In genomic region chr6:42309816-42310378, GRCm38 (mm10) we compare ENCODE assay signal across 9 mouse cellular contexts. TPM values are rescaled to one million over a fixed set of nuclear protein-coding genes. Genes with fewer than 3 reads are reported as not detected.
DNase-seq lines count a peak whose midpoint lies in the region; ATAC-seq and TF ChIP-seq lines count a peak whose summit lies in the region.
"Had no signal": no experiment of that assay in that cellular context is flagged by ENCODE, and none has a peak within 500 bp of the region (broad histone marks: within the 10 kb centered on the region; RNA-seq: fewer than 3 reads in every experiment).

No protein-coding gene starts in this region.

- no peaks in the 10 kb centered on the region for H3K79me2 ChIP-seq in MEL (ENCODE audit: control insufficient read depth, insufficient read depth, low read length, poor library complexity)

- no peak overlapping the region for H3K4me3 ChIP-seq in liver, postnatal 0 days (ENCODE audit: low read depth, low read length)
- H3K4me3 ChIP-seq in MEL (ENCODE audit: control insufficient read depth in 1 of 2, insufficient read depth in 1 of 2, low read depth in 2 of 2, low read length in 2 of 2), result no peak overlapping the region
- no peak overlapping the region for H3K4me3 ChIP-seq in intestine, embryonic 15.5 days (replicated peaks)
- H3K4me3 ChIP-seq in neural tube, embryonic 15.5 days (replicated peaks), result no peak overlapping the region
- H3K4me3 ChIP-seq: liver, embryonic 15.5 days had no signal

- H3K4me2 ChIP-seq in liver, postnatal 0 days (ENCODE audit: low read depth, low read length), result no peak overlapping the region
- H3K4me2 ChIP-seq in intestine, embryonic 15.5 days (replicated peaks), result no peak overlapping the region
- H3K4me2 ChIP-seq in neural tube, embryonic 15.5 days, result no peak overlapping the region
- H3K4me2 ChIP-seq: liver, embryonic 15.5 days had no signal

- peak; percentile 47 for TF ChIP-seq CTCF in liver, postnatal 0 days (IDR thresholded peaks at IDR 0.05; ENCODE audit: low read depth)
- peak in 2 of 3 experiments; percentile 14 to 25; a peak in 3 of 6 replicates for TF ChIP-seq CTCF in MEL (IDR thresholded peaks at IDR 0.05 in 2 of 3, conservative IDR thresholded peaks at IDR 0.05 in 1 of 3; ENCODE audit: control insufficient read depth in 1 of 3, insufficient read depth in 1 of 3, low read depth in 2 of 3, low read length in 3 of 3, poor library complexity in 1 of 3, severe bottlenecking in 1 of 3)

- H3K9ac ChIP-seq in liver, postnatal 0 days (replicated peaks), result no peak overlapping the region
- no peak overlapping the region for H3K9ac ChIP-seq in MEL (ENCODE audit: control insufficient read depth, low read depth, low read length, poor library complexity, severe bottlenecking)
- H3K9ac ChIP-seq in intestine, embryonic 15.5 days, result no peak overlapping the region
- no peak overlapping the region for H3K9ac ChIP-seq in neural tube, embryonic 15.5 days (replicated peaks)
- H3K9ac ChIP-seq: liver, embryonic 15.5 days had no signal

- no peak for TF ChIP-seq POLR2A in MEL (IDR thresholded peaks at IDR 0.05; ENCODE audit: control insufficient read depth in 1 of 2, insufficient read depth in 1 of 2, low read depth in 1 of 2, low read length in 2 of 2, poor library complexity in 1 of 2)

- TF ChIP-seq EP300 in liver, postnatal 0 days (IDR thresholded peaks at IDR 0.05; ENCODE audit: low read depth), result no peak
- TF ChIP-seq EP300 in MEL (IDR thresholded peaks at IDR 0.05; ENCODE audit: low read depth in 1 of 2, low read length in 2 of 2), result no peak

- no peaks in the 10 kb centered on the region for H3K36me3 ChIP-seq in liver, postnatal 0 days (replicated peaks; ENCODE audit: insufficient read depth, low read length)
- H3K36me3 ChIP-seq in MEL (ENCODE audit: control insufficient read depth in 1 of 2, insufficient read depth in 2 of 2, low read length in 2 of 2), result peaks cover 0 to 16% of the 10 kb centered on the region in 2 experiments; a peak in 2 of 4 replicates
- H3K36me3 ChIP-seq in intestine, embryonic 15.5 days, result no peaks in the 10 kb centered on the region
- peaks cover 29% of the 10 kb centered on the region for H3K36me3 ChIP-seq in neural tube, embryonic 15.5 days
- H3K36me3 ChIP-seq: liver, embryonic 15.5 days had no signal

- DNase-seq in frontal cortex, postnatal 14 days (ENCODE audit: low spot score in 2 of 2), result no peak
- DNase-seq in liver, postnatal 0 days, result no peak
- no peak for DNase-seq in liver
- no peak for DNase-seq in MEL (ENCODE audit: low read depth, low spot score)
- DNase-seq in right cerebral cortex, postnatal 10 days (ENCODE audit: low spot score in 2 of 2), result no peak

- H3K4me1 ChIP-seq in liver, postnatal 0 days (ENCODE audit: insufficient read depth), result no peaks in the 10 kb centered on the region
- peaks cover 3 to 11% of the 10 kb centered on the region in 2 experiments; a peak in 3 of 4 replicates for H3K4me1 ChIP-seq in MEL (ENCODE audit: control insufficient read depth in 1 of 2, insufficient read depth in 2 of 2, low read length in 2 of 2)
- H3K4me1 ChIP-seq in intestine, embryonic 15.5 days (replicated peaks), result no peaks in the 10 kb centered on the region
- no peaks in the 10 kb centered on the region for H3K4me1 ChIP-seq in neural tube, embryonic 15.5 days
- H3K4me1 ChIP-seq: liver, embryonic 15.5 days had no signal

- WGBS in liver, postnatal 0 days (ENCODE audit: insufficient replicate concordance), result 37% methylated on average over 8 of the region's 8 CpGs
- 46% methylated on average over 8 of the region's 8 CpGs for WGBS in intestine, embryonic 15.5 days
- WGBS in neural tube, embryonic 15.5 days, result 47% methylated on average over 8 of the region's 8 CpGs

- H3K9me3 ChIP-seq in liver, postnatal 0 days (ENCODE audit: low read length), result no peaks in the 10 kb centered on the region
- H3K9me3 ChIP-seq in MEL (replicated peaks; ENCODE audit: insufficient read depth, low read length), result no peaks in the 10 kb centered on the region
- no peaks in the 10 kb centered on the region for H3K9me3 ChIP-seq in intestine, embryonic 15.5 days
- no peaks in the 10 kb centered on the region for H3K9me3 ChIP-seq in neural tube, embryonic 15.5 days (replicated peaks)
- H3K9me3 ChIP-seq: liver, embryonic 15.5 days had no signal

- H3K27ac ChIP-seq in liver, postnatal 0 days (ENCODE audit: low read depth), result no peak overlapping the region
- H3K27ac ChIP-seq in MEL (ENCODE audit: control insufficient read depth, low read depth, low read length), result no peak overlapping the region
- no peak overlapping the region for H3K27ac ChIP-seq in intestine, embryonic 15.5 days
- H3K27ac ChIP-seq in neural tube, embryonic 15.5 days (replicated peaks), result no peak overlapping the region
- H3K27ac ChIP-seq: liver, embryonic 15.5 days had no signal

- 0 out of 2 replicates have a peak, but pooled peaks have one; percentile 31 for ATAC-seq in frontal cortex, adult (ENCODE audit: low TSS enrichment)
- no peak for ATAC-seq in liver, postnatal 0 days
- peak; percentile 63 for ATAC-seq in intestine, embryonic 15.5 days
- ATAC-seq in neural tube, embryonic 15.5 days (ENCODE audit: low FRiP score), result no peak; the same call in 1 of the 2 replicates

- no peak for TF ChIP-seq RAD21 in MEL (IDR thresholded peaks at IDR 0.05; ENCODE audit: low read depth, low read length)

- no peaks in the 10 kb centered on the region for H3K27me3 ChIP-seq in liver, postnatal 0 days (ENCODE audit: insufficient read depth, low read length)
- H3K27me3 ChIP-seq in MEL (ENCODE audit: control insufficient read depth in 1 of 2, insufficient read depth in 2 of 2, low read length in 2 of 2), result no peaks in the 10 kb centered on the region
- H3K27me3 ChIP-seq in intestine, embryonic 15.5 days (replicated peaks), result no peaks in the 10 kb centered on the region
- no peaks in the 10 kb centered on the region for H3K27me3 ChIP-seq in neural tube, embryonic 15.5 days (replicated peaks)
- H3K27me3 ChIP-seq: liver, embryonic 15.5 days had no signal

TF ChIP-seq in MEL, 35 proteins besides CTCF, POLR2A, EP300 and RAD21:
- 0 out of 2 replicates have a peak, but pooled peaks have one; percentile 4 for TF ChIP-seq SMC3 (IDR thresholded peaks at IDR 0.05; ENCODE audit: low read depth, low read length)
- TF ChIP-seq USF2 (IDR thresholded peaks at IDR 0.05; ENCODE audit: borderline replicate concordance in 1 of 2, insufficient read depth in 1 of 2, low read depth in 1 of 2, low read length in 2 of 2), result no peak
TF ChIP-seq in MEL: peak in this region for 1.

RNA-seq across cellular contexts. Expression of gene Fam131b, which starts 14.5 kb away (rescaled TPM):
- polyA plus RNA-seq in liver, postnatal 0 days (2015; fragmentation: Nextera tagmentation; extraction: Ambion mirVana), result not detected in 2 replicates
- total RNA-seq in MEL (2012; rRNA removed), result not detected in 2 replicates
- under 1 TPM in 1 of 2 experiments, not detected in 1; 0.06 TPM for polyA plus RNA-seq in MEL (2012; ENCODE audit: insufficient read depth in 1 of 2, insufficient read length in 2 of 2, low read depth in 1 of 2, low replicate concordance in 2 of 2, missing spikeins in 1 of 2)
- polyA plus RNA-seq in intestine, embryonic 15.5 days (2015; fragmentation: Nextera tagmentation; extraction: Ambion mirVana), result 0.20 and 0.25 TPM in 2 replicates
- polyA plus RNA-seq in neural tube, embryonic 15.5 days (2015; fragmentation: Nextera tagmentation; extraction: Ambion mirVana), result 6.9 and 8.2 TPM in 2 replicates
- polyA plus RNA-seq: liver, embryonic 15.5 days had no signal

RNA-seq across cellular contexts. Expression of gene Clcn1, which starts 23.4 kb away (rescaled TPM):
- 0.09 TPM in 1 of 2 replicates, not detected in the other for polyA plus RNA-seq in liver, postnatal 0 days (2015; fragmentation: Nextera tagmentation; extraction: Ambion mirVana)
- 0.04 and 0.10 TPM in 2 replicates for total RNA-seq in MEL (2012; rRNA removed)
- polyA plus RNA-seq in MEL (2012; ENCODE audit: insufficient read depth in 1 of 2, insufficient read length in 2 of 2, low read depth in 1 of 2, low replicate concordance in 2 of 2, missing spikeins in 1 of 2), result under 1 TPM in 1 of 2 experiments, not detected in 1; 0.22 TPM
- polyA plus RNA-seq in intestine, embryonic 15.5 days (2015; fragmentation: Nextera tagmentation; extraction: Ambion mirVana), result 0.13 and 0.20 TPM in 2 replicates
- 1.1 and 1.2 TPM in 2 replicates for polyA plus RNA-seq in neural tube, embryonic 15.5 days (2015; fragmentation: Nextera tagmentation; extraction: Ambion mirVana)

RNA-seq across cellular contexts. Expression of gene Zyx, which starts 39.5 kb away (rescaled TPM):
- polyA plus RNA-seq in liver, postnatal 0 days (2015; fragmentation: Nextera tagmentation; extraction: Ambion mirVana), result 55.3 and 57.8 TPM in 2 replicates
- 7.0 and 7.5 TPM in 2 replicates for total RNA-seq in MEL (2012; rRNA removed)
- polyA plus RNA-seq in MEL (2012; ENCODE audit: insufficient read depth in 1 of 2, insufficient read length in 2 of 2, low read depth in 1 of 2, low replicate concordance in 2 of 2, missing spikeins in 1 of 2), result 10 to 100 TPM in 1 of 2 experiments, not detected in 1; 48.4 TPM
- 82.7 and 83.4 TPM in 2 replicates for polyA plus RNA-seq in intestine, embryonic 15.5 days (2015; fragmentation: Nextera tagmentation; extraction: Ambion mirVana)
- polyA plus RNA-seq in neural tube, embryonic 15.5 days (2015; fragmentation: Nextera tagmentation; extraction: Ambion mirVana), result 60.0 and 72.5 TPM in 2 replicates

RNA-seq across cellular contexts. Expression of gene Casp2, which starts 45.1 kb away (rescaled TPM):
- 10.3 and 11.1 TPM in 2 replicates for polyA plus RNA-seq in liver, postnatal 0 days (2015; fragmentation: Nextera tagmentation; extraction: Ambion mirVana)
- total RNA-seq in MEL (2012; rRNA removed), result 21.3 and 22.2 TPM in 2 replicates
- 10 to 100 TPM in 1 of 2 experiments, not detected in 1; 42.3 TPM for polyA plus RNA-seq in MEL (2012; ENCODE audit: insufficient read depth in 1 of 2, insufficient read length in 2 of 2, low read depth in 1 of 2, low replicate concordance in 2 of 2, missing spikeins in 1 of 2)
- 42.2 and 44.9 TPM in 2 replicates for polyA plus RNA-seq in intestine, embryonic 15.5 days (2015; fragmentation: Nextera tagmentation; extraction: Ambion mirVana)
- polyA plus RNA-seq in neural tube, embryonic 15.5 days (2015; fragmentation: Nextera tagmentation; extraction: Ambion mirVana), result 27.1 and 35.9 TPM in 2 replicates

RNA-seq across cellular contexts. Expression of gene Tmem139, which starts 48.1 kb away (rescaled TPM):
- polyA plus RNA-seq in liver, postnatal 0 days (2015; fragmentation: Nextera tagmentation; extraction: Ambion mirVana), result not detected in 2 replicates
- not detected in 2 replicates for total RNA-seq in MEL (2012; rRNA removed)
- polyA plus RNA-seq in MEL (2012; ENCODE audit: insufficient read depth in 1 of 2, insufficient read length in 2 of 2, low read depth in 1 of 2, low replicate concordance in 2 of 2, missing spikeins in 1 of 2), result under 1 TPM in 1 of 2 experiments, not detected in 1; 0.08 TPM
- polyA plus RNA-seq in intestine, embryonic 15.5 days (2015; fragmentation: Nextera tagmentation; extraction: Ambion mirVana), result 9.9 and 11.8 TPM in 2 replicates
- 0.13 and 0.68 TPM in 2 replicates for polyA plus RNA-seq in neural tube, embryonic 15.5 days (2015; fragmentation: Nextera tagmentation; extraction: Ambion mirVana)

Comparison
In these comparisons a context has a peak if more than half of its experiments do, and no peak if none do; other contexts are left out.
1. ATAC-seq: peak in frontal cortex, adult (single experiment) and intestine, embryonic 15.5 days (single experiment); none in liver, postnatal 0 days (single experiment) and neural tube, embryonic 15.5 days (single experiment).